Mouse (Mus musculus): ENCODE measurements at regions not wholly inside any gene's neighbourhood (a gene's known extent, or its start where the extent isn't known, plus 50 kb on each side); places are given as distances from the start of the nearest gene placed in this dataset.
"Not testable (repeated sequence)": the region's sequence is repeated elsewhere in the genome, so short reads cannot be mapped to it uniquely, and the experiment has no call there.

DNA sequence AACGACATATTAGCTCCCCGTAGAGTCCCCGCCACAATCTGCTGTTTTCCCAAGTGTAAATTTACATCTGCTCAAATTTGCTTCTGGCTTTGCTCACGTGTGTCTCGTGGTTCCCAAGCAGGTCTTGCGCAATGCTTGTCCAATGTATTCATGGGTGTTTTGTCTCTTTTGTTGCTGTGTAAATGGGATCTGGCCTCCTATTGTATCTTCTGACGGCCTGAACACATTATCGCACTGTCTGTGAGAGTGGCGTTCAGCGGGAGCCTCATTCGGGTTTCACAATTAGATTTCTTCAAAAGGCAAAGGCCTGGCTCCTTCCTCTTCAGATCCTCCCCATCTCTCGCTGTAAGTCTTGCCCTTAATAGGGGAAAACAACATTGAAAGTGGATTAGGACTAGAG lies 274.5 kb downstream of the Fam19a5 start:
- no peak for DNase-seq

DNA sequence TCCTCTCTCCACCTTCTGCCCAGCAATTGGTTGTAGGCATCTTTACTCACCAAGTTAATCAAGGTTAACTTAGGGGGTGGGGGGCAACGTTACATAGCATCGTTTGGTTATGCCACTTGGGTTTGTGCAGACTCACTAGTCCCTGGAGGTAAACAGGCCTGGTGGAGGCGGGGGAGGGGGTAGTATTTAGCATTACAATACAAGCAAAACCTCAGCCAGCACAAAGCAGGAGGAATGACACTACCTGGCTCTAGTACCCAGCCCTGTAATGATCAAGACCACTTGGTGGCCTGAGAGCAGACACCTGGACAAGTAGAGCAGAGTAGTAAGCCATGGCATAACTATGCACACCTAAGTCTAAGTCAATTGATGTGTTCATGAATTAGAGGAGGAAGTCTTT lies 298.0 kb downstream of the Fam19a5 start:
- DNase-seq, result no peak

DNA sequence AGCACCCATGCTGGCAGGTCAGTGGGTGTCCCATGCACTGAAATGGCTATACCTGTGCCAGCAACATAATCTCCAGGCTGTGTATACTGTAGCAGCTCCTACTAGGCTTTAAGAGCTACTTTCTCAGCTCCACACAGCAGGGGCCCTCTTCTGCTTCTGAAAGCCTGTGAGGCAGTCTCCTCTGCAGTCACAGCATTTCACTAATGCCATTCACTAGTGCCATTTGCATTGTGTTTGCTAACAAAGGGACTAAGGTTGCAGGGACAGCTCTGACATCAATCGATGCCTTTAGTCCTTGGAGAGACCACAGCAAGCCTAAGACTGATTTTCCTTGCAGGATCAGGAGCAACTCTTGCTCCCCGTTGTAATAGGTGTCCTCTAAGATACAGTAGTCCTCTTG lies 315.0 kb downstream of the Fam19a5 start:
- DNase-seq, result no peak

DNA sequence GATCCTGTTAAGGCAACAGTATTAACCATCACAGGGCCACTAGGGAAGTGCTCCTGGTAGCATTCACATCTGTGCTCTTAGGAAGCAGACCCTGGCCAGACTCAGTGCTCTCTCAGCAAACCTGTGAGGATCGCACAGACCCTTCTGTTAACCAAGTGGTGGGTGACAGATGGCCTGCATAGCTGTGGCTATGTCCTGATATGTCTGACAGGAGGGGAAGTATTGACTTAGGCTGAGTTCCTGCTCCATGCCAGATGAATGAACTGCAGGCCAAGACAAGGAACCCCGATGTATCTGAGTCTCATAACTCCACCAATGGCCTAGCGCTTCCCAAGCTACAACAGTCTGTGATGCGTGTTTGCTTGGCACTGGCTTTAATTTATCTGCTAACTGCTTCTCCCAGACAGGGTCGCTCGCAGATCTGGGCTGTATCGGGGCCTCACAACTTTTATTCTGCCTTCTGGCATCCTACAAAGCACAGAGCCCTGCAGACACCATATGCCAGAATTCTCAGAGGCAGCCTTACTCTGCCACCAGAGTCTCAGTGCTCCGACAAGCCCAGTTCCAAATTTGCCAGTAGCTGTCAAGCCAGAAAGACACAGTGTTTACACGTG lies 332.3 kb downstream of the Fam19a5 start:
- DNase-seq, result no peak

DNA sequence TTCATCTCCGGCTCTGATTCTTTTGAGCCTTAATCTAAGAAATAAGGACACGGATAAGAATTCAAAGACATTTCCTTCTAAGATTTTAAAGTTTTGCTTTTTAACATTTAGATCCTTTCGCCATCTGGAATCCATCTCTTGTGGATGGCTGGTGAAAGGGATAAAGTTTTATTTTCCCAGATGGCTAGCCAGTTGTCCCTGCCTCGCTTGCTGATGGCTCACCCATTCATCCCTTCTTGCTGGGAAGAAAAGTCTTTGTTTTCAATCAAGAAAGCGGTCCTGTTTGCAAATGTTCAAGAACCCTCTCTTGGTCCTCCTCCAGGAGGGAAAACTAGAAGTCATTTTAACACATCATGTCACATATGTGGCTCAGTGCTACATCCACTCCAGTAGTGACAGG lies 346.8 kb downstream of the Fam19a5 start:
- no peak for DNase-seq

DNA sequence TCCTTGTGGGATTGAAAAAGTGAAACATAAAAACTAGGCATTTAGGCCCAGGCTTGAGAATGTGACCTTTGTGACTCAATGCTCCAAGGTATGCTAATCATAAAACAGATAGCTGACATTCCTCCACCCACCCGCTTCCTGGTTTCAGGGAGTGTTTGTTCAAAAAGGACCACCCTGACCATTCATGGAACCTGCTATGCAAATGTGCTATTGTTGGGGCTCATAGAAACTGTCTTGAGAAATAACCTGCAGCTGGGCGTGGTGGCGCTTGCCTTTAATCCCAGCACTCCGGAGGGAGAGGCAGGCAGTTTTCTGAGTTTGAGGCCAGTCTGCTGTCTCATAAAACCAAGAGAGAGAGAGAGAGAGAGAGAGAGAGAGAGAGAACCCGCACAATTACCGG lies 350.8 kb downstream of the Fam19a5 start:
- not testable (repeated sequence) for DNase-seq

DNA sequence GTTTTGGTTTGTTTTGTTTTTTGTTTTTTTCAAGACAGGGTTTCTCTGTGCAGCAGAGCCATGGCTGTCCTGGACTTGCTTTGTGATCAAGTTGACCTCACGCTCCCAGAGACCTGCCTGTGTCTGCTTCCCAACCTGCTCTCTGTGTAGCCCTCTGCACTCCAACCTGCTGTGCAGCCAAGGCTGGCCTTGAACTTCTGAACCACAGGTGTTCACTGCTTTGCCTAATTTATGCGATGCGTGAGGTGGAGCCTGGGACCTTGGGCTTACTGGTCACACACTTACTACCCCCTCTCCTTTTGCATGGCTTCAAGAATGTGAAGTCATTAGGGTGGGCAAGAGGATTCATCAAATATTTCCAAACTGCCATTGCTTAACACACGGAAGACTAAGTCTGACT lies 354.6 kb downstream of the Fam19a5 start:
- no peak for DNase-seq

DNA sequence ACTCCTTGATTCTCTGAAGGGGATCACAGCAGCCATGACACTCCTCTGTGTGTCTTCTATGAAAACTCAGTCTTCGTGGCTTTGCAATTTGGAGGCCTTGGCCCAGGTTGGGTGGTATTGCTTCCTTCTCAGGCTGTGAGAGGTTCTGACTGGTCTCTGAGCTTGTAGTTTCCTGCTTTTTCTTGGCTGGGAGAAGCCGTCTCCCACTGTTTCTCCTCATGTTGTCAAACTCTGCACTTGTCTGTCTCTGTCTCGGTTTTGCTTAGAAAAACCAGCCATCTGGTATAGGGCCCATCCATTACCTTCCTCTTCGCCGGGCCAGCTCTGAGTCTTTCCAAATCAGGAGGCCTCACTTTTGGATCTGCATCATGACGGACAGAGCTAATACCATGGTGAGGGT lies 360.3 kb downstream of the Fam19a5 start:
- DNase-seq, result no peak

DNA sequence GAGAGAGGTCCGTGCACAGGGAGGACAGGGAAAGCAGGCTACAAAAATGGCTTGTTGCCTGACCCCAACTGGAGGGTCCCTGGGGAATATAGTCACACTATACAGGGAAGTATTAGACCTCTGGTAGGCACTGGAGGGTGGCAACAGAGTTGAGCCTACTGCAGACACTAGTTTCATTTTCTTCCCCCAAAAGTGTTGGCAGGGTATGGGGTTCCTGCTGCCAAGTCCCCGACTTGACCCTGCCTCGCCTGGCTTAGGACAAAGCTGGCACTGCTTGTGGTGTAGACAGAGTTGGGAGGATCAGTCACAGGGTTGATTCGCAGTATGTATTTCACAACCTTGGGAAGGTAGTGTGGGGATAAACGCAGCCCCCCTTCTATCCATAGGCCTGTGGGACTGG lies 362.2 kb downstream of the Fam19a5 start:
- DNase-seq, result no peak

DNA sequence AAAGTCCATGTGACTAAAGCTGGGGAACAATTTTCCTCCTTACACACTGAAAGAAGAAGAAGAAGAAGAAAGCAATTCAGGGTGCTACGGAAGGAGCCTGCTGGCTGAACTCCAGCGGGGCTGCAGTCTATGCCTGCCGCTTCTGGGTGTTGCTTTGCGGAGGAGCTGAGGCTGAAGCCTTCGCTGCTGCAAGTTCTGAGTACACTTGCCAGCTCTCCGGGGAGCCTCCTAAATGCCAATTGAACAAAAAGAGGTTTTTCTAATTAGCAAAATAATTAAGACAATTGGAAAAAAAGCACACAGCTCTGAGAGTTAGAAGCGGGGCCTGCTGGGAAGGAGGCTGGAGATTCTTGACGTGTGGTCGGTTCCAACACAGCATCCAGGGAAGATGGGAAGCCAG lies 378.0 kb downstream of the Fam19a5 start:
- DNase-seq, result no peak

DNA sequence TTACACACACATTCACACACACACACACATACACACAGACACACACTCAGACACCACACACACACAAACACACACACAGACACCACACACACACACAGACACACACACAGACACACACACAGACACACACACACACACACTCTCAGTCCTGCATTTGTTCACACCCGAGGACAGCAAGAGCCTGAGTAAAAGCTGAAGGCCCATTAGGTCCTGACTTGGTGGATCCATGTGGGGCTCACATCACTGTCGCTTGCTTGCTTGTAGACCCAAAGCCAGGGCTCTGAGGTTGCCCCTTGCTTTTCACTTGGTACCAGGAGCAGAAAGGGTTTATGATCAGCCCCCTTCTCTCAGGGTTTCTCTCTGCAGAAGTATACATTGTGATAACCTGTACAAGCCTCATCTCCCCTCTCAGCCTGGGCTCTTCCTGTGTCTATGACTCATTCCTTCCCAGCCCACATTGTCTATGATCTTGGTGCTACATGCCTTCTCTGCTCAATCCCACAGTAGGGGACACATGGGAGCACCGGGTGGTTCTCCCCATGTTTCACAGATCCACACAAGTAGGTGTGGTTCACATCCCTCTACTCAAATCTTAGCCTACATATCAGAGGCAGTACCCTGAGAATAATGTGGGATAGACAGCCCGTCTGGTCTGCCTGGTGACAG lies 378.8 kb downstream of the Fam19a5 start:
- no peak for DNase-seq

DNA sequence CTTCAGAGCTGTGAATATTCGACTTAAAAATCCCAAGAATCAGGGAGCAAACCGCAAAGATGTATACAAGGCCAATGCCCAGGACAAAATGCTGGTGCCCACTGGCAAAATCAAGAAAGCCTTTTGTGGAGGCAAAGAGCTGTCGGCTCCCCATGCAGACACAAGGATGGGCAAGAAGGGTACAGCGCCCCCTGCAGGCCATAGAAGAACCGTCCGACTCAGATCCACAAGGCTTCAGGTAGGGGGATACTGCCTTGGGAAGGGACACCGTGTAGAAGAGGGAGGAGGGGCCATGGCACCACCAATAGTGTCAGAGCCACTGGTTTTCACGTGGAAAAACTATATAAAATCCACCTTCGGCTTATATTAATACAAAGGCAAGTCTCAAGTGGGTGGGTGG lies 379.8 kb downstream of the Fam19a5 start:
- no peak for DNase-seq

DNA sequence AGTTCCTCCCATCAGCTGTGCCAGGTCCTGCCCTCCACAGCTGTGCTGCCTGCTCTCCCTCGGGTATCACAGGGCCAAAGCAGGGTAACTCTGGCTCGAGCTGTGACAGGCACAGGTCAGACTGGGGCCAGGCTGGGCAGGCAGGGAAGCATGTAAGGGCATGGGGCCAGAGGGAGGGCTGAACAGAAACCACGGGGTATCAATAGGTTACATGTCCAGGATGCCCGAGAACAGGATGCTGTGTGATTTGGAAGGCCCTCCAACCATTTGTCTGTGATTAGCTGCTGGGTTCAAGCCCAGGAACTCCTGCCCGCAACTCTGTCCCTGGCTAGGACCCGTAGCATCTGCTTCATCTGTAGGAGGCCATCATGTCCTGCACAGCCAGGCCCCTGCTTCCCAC lies 391.9 kb downstream of the Fam19a5 start:
- no peak for DNase-seq

DNA sequence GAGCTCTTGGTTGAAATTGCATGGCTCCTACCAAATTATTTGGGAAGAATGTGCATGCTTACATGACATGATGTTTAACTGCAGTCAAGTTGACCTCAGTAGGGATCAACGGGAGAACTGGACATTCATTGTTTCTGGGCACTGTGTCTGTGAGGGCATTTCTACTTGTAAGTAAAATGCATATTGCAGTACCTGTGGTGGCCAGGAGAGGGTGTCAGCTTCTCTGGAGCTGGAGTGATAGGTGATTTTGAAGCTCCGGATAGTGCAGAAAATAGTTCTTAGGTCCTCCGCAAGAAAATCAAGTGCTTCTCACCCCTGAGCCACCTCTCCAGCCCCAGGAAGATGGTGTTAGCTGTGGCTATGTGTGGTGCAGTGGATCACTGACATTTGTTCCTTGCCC lies 396.7 kb downstream of the Fam19a5 start:
- DNase-seq, result peak in 1 of 2 experiments; percentile 51

DNA sequence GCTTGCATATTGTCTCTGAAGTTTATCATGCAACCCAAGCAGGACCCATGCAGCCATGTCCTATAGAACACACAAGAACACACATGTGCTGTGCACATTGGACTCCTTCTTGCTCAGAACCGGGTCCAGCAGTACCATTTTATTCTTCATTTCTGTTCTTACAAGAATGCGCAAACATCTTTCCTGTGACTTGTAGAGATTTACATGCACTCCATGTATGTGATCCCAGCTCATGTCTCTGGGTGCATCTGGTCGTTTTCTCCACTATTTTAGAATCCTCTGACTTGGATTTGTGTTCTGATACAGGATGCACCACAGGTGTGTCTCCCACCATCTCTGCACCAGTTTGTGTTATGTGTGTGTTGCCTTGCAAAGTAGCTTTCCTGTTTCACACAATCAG lies 408.4 kb downstream of the Fam19a5 start:
- no peak for DNase-seq

DNA sequence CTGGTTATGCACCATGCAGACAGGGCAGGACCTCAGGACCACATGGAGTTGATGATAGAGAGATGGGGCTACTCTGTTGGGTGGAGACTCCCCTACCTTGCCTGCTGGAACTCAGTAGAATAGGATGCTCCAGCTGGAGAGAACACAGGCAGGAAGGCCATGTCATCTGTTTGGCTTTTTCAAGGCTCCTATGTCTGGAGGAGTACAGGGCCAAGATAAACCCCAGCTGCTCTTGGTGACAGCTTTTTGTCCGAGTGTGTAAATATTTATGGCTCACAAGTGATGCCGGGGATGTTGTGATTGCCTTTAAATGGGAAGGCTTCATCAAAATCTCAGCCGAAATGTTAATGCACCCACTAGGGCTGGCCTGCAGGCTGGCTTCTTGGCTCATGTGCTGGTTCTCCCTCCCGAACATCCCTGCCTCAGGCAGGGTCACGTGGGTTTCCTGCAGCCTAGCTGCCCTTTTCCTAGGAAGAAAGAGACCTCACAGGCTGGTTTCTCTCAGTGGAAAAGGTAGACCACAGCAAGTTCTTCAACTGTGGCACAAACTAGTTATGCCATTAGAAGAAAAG lies 411.7 kb downstream of the Fam19a5 start:
- no peak for DNase-seq

DNA sequence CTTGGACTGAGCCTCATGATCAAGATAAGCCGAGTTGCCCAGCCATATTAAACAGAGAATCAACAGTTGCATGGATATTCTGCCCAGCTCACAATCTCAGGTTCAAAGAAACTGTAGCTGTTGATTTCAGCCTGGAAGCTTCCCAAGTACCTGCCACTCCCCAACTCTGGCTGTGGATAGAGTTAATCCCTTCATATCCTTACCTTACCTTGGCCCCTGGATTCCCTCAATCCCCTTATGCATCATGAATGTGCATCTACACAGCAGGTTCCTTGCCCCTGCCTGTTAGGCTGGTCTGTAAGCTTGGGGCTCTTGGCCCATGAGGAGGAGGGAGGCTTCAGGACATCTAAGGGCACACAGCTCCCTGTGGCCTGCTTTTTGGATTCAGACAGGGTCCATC lies 414.8 kb downstream of the Fam19a5 start:
- no peak for DNase-seq

DNA sequence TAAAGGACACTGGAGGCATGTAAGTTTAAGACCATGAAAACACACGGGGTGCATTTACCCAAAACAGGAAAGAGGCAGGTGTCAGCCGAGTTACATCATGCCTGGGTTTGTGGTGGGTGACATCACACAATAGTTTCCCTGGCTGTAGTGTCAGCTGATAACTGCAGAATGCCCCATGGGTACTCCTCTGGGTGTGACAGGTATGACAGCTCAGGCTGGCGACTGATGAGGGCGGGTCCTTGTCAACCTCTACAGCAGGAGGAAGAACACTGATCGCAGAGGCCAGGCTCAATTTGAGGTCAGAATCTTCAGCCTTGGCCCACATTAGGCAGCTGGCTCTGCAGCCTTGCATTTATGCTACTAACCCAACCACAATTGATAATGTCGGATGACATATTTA lies 428.5 kb downstream of the Fam19a5 start:
- no peak for DNase-seq

DNA sequence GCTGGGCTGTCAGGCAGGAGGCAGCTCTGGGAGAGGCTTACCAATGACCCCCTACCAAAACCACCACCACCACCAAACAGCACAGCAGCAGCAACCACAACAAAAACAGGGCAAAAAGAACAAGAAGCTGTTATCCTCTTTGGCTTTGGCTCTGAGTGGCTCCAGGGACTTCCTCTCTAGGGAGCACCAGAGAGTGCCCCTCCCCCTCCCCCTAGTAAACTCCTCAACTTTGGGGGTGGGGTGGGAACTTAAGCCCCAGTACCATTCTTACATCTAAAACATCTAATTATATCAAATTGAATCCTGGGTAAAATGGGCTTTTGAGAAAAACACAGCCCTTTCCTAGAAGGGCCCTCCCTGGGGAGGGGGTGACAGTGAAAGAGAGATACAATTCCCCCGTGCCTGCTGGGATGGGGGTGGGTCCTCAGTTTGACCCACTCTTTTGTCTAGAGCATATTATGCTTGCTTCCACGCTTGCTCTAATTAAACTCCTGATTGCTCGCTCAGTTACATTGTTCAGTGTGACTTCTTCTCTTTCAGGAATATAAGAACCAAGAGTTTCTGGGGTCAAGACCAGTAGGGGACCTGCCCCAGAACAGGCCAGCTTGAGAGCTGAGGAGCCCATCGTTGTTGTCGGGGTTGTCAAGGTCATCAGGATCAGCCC lies 443.4 kb downstream of the Fam19a5 start:
- no peak for DNase-seq

DNA sequence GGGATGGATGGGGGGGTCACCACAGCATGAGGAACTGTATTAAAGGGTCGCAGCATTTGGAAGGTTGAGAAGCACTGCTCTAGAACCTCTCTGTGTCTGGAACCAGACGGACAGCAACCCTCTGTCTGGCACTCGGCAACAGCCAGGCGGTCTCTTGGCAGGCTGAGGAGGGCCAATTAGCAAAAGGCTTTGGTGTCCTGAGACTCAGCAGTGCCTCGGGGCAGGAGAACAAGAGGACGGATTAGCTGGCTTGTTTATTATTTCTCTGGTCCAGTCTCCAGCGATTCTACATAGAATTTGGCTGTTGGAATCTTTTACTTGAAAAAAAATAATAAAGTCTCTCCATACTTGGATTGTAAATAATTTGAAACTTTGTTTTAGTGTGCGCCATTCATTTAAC lies 450.4 kb downstream of the Fam19a5 start:
- peak in 1 of 2 experiments; percentile 22 for DNase-seq

DNA sequence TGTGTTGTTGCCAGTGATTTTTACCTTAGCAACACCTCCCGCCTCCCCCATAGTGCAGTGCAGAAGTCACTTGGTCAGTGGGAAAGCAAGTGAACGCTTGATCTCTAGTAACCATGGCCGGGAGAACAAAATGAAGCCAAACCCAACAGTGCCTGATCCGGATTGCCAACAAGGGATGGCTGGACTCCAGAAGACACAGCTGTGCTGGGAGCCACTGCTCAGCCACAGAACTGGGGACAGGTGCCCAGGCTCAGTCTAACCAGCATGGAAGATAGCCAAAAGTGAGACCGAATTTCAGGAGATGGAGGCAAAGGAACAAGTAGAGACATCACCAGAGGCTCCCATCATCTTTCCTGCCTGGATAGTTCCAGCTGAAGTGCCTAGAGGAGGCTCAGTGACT lies 473.0 kb downstream of the Fam19a5 start:
- no peak for DNase-seq

DNA sequence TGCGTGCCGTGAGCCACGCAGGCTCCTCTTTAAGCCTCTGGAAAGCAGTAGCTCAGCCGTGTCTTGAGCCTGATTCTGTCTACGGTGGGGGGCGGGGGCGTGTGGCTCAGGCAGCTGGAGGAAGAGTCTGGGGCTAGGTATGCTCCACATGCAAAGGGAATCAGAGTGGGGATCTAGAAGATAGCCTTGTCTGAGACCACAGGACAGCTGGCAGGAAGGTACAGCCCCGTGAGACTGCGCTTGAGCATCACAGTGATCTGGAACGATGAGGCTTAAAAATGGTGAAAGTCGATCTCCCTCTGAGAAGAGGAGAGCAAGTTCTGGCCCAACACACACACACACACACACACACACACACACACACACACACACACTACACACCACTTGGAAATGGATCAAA lies 488.7 kb downstream of the Fam19a5 start:
- DNase-seq, result no peak

DNA sequence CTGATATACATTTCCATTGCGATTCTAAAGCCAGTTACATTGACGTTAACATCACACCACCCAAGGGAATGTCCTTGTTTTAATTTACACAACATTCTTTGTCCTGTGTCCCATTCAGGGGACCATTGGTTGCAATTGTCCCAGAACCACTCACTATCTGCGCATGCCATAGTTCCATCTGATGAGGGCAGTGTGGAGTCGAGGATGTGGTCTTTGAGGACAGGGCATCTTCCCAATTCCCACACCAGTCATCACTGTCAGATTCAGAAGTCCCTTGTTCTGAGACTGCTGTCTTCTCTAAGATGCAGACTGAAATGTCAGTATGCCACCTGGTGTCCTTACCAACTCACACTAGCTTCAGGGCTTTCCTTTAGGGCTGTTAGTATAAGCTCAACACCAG lies 489.6 kb downstream of the Fam19a5 start:
- DNase-seq, result no peak

DNA sequence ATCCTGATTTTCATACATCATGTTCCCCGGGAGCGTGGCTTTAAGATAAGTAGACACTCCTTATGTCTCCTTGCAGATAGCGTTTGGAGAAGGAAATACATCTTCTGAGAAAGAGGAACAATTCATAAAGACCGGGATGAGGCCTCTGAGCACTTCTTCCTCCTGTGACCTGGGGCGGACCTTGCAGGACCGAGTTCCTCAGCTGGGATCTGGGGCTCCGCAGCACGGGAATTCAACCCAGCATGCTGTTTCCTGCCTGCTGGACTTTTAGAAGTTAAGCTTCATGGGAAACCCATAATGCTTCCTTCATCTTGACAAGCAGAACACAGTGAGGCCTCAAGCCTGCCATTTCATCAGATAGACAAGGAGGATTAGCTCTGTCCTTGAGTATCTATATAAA lies 491.4 kb downstream of the Fam19a5 start:
- no peak for DNase-seq
